Mouse (Mus musculus): Measurements from ENCODE around the gene Vsx1.

DNA sequence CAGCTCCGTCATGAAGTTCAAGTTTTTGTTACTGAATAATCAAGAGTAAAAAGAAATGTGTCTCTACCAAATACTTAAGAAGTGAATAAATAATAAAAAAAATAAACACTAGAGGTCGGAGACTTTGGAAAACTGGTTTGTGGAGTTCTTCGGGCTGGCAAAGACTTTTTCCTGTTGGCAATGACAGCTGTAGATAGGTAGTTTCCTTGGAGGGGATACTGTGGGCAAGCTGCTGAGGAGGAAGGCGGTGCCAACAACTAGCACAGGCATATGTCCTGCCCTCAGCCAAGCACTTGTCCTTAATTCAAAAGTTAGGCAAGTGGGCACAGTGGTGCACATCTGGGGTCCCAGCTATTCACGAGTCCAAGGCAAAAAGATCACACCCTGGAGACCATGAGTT is 20.2 kb downstream of the Vsx1 start:
- TF ChIP-seq POLR2A (IDR thresholded peaks at IDR 0.05; ENCODE audit: extremely low read depth, insufficient read depth, low read length) = no peak
- TF ChIP-seq CTCF (IDR thresholded peaks at IDR 0.05; ENCODE audit: extremely low read depth, insufficient read depth, low read length) = no peak
